Mouse (Mus musculus): ENCODE results near the gene Taf1b. TPM values are rescaled to one million over a fixed set of nuclear protein-coding genes. Genes with fewer than 3 reads are reported as not detected.
"Not testable (repeated sequence)": the region's sequence is repeated elsewhere in the genome, so short reads cannot be mapped to it uniquely, and the experiment has no call there.

The Taf1b gene
- 10 to 100 TPM; 22.9 to 31.2 TPM for total RNA-seq (2021)

DNA sequence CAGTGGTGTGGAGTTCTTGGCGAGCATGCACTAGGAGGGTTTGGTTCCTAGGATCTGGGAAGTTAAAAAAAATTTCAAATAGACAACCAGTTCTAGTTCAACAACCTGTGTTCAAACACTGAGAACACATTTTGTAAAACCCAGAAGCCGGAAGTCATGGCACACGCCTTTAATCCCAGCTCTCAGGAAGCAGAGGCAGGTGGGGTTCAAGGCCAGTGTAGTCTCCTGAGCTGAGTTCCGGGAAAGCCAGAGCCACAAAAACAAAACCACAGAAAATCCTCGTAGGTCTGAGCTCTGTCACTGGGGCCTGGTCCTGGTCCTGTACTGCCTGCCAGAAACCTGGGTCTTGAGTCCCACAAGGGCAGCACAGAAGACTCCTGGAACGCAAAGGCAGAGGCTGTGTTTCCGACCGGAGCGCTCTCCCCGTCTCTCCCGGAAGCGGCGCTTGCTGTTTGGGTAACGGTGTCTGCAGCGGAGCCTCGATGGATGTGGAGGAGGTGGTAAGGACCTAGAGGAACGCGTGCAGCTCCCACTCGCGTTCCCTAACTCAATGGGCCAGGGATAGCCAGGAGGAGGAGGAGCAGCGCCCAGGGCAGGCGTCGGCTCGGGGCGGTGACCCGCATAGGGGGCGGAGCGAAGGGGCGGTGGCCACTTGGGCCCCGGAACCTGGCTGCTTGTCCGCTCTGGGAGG, at the start of gene Taf1b:
Gene Taf1b (plus strand): TSS at position 210 of the 691 bp plus-strand sequence.
- intact Hi-C loops (cut with DNase I), result no loop called here
- DNase-seq (ENCODE audit: low spot score in 2 of 2), result peak; percentile 85 to 88

DNA sequence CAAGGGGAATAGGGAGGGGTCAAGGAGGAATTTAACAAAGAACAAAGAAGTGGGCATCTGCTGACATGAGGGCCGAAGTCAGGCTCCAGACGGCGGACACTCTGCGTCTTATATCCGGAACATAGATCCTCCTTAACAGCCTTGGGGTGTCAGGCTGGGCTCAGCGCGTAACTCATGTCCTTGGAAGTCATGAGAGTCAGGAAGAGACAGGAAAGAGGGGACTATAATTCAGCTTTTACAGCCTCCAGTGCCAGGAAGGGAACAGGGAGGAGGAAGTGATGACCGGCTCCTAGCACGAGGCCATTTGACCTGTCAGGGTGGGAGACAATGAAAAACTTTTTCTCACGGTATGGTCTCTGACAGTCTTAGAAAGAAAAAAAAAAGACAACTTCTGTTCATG, 37.8 kb upstream of the Taf1b start:
- no peak for DNase-seq (ENCODE audit: low spot score in 2 of 2)
- intact Hi-C loops (cut with DNase I), result no loop called here

DNA sequence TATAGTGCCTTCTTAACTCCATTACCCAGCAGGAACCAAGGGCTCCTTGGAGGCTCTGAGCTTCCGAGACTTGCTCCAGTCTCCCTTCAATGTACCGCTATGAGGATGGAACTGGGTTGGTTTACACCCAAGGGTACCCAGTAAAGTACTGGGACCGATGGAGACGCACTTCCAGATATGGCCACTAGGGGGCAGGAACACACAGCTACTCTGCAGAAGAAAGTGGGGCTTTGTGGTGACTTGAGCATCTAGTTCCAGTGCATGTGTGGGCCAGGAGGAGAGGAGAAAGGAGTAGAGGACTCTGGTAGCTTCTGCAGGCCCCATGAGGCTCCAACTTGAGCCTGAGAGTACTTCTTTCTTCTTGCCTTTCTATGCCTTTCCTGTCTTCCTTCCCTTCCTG, 36.0 kb upstream of the Taf1b start:
- intact Hi-C loops (cut with DNase I), result not testable (repeated sequence)
- peak in 1 of 2 experiments; percentile 10 for DNase-seq (ENCODE audit: low spot score in 2 of 2)

DNA sequence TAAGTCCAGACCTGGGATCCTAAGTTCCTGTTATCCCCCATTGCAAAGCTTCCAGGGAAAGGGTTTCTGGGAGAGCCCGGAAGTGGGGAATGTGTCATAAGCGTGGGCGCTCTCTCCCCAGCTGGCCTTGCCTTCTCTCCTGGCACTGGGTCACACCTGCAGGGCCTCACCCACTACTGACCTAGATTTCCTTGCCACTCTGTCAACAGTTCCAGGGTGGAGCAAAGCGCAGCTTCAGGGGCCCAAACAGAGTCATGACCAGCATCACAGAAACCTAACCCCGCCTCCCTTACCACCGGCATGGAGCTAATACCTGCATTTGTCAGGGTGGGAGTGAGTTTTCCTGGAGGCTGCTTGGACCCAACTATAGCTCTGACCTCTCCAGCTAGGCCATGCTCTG, 34.7 kb upstream of the Taf1b start:
- DNase-seq (ENCODE audit: low spot score in 2 of 2); intact Hi-C loops (cut with DNase I): not testable (repeated sequence)

DNA sequence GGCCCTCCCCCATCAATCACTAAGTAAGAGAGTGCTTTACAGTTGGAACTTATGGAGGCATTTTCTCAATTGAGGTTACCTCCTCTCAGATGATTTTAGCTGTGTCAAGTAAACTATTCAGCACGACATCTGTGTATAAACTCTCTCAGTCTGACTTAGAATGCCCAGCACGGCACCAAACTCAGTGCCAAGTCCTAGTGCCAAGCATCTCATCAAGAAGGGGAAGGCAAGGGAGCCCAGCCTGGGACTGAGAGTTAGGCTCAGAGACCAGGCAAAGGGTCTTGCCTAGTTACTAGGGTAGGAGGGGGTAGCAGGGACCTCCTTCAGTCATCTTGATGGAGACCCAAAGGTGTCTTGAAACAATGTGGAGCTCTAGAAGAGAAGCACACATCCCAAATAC, 29.2 kb upstream of the Taf1b start:
- no peak for DNase-seq (ENCODE audit: low spot score in 2 of 2)
- intact Hi-C loops (cut with DNase I), result loop anchor here (5.0 kb wide), 1 partner anchor 228 kb away; no protein-coding TSS in a partner anchor

DNA sequence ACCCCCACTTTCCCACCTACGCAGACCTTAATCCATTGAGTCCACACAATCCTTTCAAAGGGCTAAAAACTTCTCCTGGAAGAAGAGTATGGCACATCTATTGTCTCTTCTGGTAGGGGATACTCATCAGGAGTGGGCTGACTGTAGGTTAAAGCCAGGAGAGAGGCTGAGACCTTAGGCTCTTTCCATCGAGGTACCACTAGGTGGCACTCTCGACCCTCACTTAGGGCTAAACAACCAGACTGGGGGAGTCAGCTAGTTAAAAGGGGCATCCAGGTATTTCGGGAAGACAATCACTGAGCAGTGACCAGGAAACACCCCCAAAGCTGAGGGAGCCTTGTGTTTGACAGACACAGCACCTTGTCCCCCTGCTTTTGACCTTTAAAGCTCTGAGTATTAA, 27.2 kb upstream of the Taf1b start:
- peak; percentile 21 to 26 for DNase-seq (ENCODE audit: low spot score in 2 of 2)
- intact Hi-C loops (cut with DNase I), result loop anchor here (2.0 kb wide), 1 partner anchor 130 kb away; no protein-coding TSS in a partner anchor

DNA sequence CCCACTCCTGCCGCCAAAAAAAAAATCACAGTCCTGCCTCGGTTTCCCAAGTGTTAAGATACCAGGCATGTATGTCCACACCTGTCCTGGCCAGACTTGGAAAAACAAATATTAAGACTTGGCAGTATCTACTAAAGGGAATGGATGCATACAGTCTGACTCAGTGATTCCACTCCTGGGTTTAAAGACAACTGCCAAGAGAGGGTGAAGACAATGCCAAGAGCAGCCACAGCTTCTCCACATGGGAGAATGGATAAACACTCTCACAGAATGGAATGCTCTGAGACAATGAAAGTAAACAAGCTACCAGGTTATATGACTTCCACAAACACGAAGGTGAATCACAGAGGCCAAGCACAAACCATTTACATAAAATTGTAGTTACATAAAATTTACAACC, 24.9 kb upstream of the Taf1b start:
- intact Hi-C loops (cut with DNase I), result no loop called here
- DNase-seq (ENCODE audit: low spot score in 2 of 2), result no peak

DNA sequence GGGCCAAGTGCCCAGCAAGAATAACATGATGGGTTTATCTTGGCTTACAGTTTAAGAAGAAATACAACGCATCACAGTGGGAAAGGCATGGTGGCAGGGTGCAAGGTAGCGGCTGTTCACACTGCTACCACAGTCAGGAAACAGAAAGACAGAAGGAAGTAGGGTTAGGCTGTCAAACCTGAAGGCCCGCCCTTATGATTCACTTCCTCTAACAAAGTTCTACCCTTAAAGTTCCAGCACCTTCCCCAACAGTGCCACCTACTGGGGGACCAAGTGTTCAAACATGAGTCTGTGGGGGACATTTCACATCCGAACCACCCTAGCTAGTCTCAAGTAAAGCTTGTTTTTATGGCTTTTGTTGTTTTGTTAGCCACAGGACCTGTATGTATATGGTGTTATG, 13.2 kb upstream of the Taf1b start:
- DNase-seq (ENCODE audit: low spot score in 2 of 2), result no peak
- intact Hi-C loops (cut with DNase I), result no loop called here

DNA sequence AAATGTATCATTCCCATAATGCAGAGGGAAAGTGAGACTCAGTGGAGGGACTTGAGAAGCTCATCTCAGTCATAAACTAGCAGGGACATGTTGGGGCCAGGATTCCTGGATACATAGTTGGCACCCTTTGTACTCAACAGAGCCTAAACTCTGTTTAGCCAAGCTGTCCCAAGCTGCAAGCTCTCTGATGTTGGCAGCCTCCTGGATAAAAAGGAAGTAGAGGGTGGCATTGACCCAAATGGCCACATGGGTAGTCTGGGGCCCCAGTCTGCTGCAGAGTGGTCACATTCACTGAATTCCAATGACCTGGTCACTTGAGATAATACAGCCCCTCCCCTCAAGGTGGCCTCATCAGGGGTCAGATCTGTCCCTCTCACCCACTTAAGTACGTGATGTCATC, 11.3 kb upstream of the Taf1b start:
- intact Hi-C loops (cut with DNase I), result no loop called here
- DNase-seq (ENCODE audit: low spot score in 2 of 2), result no peak

DNA sequence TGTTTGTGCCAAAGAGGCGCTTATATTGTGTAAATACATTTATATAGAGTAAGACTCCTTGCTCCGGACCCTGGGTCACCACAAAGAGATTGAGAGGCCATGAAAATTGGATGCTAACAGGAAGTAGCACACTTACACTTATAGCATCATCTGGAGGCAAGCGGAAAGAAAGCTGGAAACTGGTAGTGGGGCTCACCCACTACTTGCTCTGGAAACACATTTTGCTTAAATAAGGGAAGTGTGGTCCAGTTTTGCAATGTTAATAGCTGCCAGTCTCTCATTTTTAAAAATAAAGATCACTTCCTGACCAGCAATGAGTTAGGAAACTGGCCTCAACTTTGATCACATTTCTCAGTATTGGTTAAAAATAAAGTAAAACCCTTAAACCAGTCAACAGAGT, 5.7 kb upstream of the Taf1b start:
- DNase-seq (ENCODE audit: low spot score in 2 of 2); intact Hi-C loops (cut with DNase I): not testable (repeated sequence)

DNA sequence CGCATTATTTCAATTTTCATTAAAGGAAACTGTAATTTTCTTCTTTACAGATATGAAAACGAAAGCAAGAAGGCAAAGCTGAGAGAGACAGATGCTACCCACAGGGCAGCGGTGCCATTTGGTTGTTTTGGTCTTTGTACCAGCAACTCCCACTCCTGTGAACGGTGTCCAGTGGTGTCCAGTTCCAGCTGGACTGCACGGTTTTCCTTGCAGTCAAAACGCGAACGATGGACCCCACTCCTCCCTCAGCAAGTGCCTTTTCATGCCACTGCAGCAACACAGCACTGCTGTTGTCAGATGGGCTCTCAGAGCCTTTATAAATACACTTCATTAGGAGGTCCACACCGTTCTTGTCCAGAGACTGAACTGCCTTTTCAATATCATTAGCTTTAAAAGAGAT, 5.1 kb upstream of the Taf1b start:
- no peak for DNase-seq (ENCODE audit: low spot score in 2 of 2)
- intact Hi-C loops (cut with DNase I), result no loop called here

DNA sequence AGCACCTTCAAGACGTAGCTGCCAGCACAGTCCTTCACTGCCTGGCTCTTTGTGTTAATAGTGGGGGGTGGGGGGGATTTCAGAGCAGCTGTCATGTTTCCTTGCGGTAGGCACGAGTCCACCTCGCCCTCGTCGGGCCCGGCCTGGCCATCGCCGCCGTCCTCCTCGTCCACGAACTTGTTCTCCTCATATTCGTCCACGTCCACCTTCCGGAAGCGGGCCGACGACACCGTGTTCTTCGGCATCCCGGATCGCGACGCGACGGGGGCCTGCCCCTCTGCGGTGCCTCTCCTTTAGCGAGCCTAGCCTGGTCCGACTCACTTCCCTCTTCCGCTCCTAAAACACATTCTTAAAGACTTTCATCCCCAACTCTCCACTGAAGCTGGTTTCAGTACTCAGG, 4.7 kb upstream of the Taf1b start:
- DNase-seq (ENCODE audit: low spot score in 2 of 2), result no peak
- intact Hi-C loops (cut with DNase I), result no loop called here

DNA sequence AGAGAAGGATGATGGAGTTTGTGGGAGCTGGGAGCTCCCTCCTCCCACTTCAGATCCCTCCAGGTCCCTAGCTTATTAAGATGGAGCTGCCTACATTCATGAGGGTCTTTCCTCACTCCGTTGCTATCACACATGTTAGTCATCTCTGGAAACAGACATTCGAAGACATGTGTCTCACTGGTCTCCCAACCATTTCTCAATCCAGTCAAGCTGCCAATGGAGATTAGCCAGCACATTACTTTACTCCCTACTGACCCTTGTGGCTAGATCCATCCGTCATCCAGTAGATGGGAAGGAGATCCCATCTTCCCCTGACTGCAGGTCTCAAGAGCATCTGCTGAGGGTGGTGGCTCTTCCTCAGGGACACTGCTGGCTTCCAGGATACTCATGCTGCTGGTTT, 3.4 kb upstream of the Taf1b start:
- intact Hi-C loops (cut with DNase I), result not testable (repeated sequence)

DNA sequence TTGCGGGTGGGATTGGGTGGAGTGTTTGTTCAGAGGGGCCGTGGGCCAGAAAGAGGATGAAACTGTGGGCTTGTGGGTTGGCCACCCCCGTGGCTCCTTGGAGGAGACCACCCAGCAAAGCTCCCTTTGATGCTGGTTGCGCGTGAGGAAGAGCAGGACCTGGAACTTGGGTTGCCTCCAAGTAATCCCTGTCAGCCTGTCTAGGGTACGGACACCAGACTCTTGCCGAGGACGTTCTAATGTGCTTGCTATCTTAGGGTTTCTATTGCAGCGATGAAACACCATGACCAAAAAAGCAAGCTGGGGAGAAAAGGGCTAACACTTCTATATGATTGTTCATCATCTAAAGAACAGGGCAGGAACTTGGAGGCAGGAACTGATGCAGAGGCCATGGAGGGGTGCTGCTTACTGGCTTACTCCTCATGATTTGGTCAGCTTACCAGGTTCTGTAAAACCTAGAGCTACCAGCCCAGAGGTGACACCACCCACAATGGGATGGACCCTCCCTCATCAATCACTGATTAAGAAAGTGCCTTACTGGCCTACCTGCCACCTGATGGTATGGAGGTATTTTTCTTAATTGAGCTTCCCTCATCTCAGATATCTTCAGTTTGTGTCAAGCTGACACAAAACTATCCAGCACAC, 804 bp downstream of the Taf1b start:
- DNase-seq (ENCODE audit: low spot score in 2 of 2); intact Hi-C loops (cut with DNase I): not testable (repeated sequence)

More for the DNA sequence above, 3.4 kb upstream of the Taf1b start:
- not testable (repeated sequence) for DNase-seq (ENCODE audit: low spot score in 2 of 2)

DNA sequence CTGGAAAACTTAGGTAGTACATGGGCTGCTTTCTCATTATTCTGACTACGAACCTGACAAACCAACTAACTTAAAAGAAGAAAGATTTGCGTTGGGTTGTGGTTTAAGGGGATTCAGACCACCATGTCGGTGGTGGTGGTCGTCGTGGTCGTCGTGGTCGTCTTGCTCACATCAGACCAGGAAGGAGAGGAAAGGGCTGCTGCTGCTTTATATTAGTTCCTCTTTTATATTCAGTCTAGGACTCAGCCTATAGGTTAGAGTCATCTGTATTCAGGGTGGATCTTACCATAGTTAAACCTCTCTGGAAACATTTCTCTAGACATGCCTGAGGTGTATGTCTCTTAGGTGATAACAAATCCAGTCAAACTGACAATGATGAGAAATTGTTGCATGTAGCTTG, 19.0 kb downstream of the Taf1b start:
- no peak for DNase-seq (ENCODE audit: low spot score in 2 of 2)
- intact Hi-C loops (cut with DNase I), result no loop called here

DNA sequence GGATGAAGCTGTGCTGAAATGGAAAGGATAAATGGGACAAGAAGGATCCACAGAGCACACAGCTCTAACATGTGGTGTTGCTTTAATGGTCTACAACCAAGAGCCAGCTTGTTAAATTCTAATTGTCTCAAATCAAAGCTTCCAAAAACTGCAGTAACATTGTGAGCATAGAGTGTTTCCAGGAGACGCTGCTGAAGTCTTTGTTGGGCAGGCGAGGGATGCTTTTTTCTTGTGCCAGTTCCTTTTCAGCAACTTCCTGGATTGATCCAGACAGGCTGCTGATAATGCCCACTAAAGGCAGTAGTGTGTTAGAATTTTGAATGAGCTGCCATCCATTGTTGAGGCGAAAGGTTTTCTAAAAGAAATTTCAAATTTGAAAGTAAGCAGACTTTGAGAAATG, 22.9 kb downstream of the Taf1b start:
- no peak for DNase-seq (ENCODE audit: low spot score in 2 of 2)
- intact Hi-C loops (cut with DNase I), result no loop called here

DNA sequence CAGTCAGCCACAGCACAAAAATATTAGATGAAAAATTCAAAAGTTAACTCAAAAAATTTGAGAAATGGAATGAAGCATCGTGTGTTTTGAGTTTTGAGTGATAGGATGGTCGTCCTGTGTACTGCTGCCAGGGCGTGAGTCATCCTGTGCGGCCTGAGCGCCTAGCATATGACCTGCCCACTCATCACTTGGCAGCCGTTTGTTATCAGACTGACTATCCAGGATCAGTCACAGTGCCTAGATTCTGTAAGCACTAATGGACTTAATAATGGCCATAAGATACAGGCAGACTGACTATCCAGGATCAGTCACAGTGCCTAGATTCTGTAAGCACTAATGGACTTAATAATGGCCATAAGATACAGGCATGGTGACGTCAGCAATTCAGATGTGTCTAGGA, 26.9 kb downstream of the Taf1b start:
- intact Hi-C loops (cut with DNase I); DNase-seq (ENCODE audit: low spot score in 2 of 2): not testable (repeated sequence)

DNA sequence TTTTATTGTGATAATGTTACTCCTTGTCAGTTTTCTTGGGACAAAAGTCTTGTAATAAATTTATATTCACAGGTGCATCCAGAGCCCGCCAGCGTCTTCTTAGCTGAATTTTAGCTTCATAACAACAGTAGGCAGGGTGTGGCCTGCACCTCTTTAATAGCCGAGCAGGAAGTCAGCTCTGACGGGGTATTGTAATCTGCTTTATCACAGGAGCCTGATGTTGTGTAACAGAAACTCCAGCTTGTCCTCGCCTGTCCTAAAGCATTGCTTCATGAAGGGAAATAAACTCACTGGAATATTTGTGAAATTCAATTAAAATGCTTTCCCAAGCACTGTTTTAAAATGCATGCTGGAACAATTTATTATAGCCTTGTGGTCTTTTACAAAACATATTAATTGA, 38.2 kb downstream of the Taf1b start:
- DNase-seq (ENCODE audit: low spot score in 2 of 2), result no peak
- intact Hi-C loops (cut with DNase I), result no loop called here

DNA sequence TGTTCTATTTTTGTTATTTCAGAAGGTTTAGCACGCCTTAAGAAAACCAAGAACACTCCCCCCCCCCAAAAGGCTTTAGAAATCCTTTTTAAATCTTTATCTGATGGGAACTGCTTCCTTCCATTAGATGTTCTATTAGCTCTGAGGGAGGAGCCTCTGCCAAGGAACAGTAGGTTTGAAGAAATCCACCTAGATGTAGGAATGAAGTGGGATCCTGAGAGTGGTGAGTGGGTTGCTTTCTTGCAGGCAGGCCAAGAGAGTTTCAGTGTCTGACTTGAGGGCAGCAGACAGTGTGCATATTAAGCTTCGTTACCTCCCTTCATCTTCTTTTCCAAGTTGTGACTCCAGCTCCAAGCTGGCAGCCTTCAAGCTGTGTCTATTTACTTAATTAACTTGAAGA, 39.0 kb downstream of the Taf1b start:
- intact Hi-C loops (cut with DNase I), result no loop called here

DNA sequence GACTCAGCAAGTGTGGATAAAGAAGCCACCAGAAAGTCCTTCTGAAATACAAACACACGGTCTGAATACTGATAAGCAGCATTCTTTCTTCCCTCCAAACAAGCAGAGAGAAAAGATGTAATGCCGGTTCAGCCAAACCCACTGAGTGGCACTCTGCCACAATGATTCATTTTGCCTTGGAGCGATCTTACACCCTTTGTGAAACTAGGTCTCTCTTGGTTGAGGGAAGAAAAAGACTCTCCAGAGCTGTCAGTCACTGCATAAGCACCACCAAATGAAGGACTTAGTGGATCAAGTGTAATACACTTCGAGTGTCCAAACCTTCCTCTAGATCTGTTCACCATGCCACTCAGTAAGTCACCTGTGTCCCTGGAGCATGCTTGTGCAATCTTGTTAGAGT, 39.8 kb downstream of the Taf1b start:
- intact Hi-C loops (cut with DNase I), result no loop called here
- DNase-seq (ENCODE audit: low spot score in 2 of 2), result peak; percentile 23 to 29

More for the DNA sequence above, 39.0 kb downstream of the Taf1b start:
- no peak for DNase-seq (ENCODE audit: low spot score in 2 of 2)

DNA sequence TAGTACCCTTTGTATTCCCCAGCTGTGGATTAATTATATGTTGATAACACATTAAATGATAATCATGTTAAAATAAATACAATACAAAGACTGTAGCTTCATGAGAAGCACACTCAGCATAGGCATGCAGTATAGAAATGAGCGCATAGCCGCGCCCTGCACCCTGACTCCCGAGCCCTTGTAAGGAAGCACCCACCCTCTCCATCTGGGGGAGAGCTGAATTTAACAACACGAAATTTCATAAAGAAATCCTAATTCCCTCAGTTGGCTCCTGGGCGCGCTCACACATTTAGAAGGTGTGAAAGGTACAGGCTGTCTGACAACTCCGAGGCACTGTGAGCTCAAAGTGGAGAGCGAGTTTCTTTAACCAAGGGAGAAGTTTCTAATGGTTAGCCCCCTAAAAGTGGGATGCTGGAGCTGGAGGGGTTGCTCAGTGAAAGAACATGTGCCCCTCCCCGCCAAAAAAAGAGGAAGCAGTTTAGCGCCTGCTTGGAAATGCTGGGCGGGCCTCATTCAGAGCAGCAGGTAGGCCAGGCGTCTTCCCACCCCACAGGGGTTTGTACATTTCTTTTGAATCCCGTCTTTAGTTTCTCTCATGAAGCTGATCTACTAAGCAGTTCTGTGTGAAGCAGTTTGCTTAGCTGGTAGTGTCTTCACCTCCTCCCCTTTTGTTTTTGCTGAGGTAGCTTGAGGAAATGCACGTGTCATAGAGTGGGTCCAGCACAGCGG, 43.4 kb downstream of the Taf1b start:
- intact Hi-C loops (cut with DNase I), result no loop called here
- DNase-seq (ENCODE audit: low spot score in 2 of 2), result no peak

Measured in left cerebral cortex, postnatal 36 days (tissue).